ENCODE assay signal across 8 mouse cellular contexts in the genomic region with DNA sequence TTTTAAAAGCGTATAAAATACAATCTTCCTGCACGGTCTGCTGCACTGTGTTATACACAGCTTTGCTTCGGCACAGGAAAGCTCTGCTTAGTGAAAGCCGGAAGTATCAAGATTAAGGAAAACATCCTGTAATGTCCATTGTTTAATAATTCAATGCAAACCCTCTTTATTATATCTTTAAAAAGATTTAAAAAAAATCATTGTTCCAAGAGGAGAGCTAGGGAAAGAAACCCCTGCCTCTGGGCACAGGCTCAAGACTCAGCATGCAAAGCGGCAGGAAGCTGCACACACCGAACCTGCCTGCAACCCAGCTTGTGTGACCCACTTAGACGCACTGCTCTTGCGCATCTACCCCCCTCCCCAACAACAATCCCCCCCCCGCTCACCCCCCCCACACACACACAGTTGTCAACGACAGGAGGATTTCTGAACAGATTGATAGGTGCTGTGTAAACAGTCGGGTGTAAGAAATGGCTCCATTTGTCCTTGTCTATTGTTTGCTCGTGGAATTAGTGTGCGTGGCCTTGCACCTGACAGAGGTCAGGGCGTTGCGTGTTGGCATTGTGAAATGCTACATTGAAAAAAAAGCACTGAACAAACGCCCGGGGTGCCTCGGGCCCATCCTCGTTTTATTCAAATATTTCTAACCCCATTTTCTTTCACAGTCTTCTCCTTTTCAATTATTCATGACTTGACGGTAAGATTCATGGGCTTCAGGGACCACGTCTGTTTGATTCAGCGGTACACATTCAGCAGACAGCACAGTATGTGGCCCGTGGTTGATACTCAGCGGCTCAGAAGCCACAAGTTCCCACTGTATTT.
DNase-seq lines count a peak whose midpoint lies in the region; ATAC-seq and TF ChIP-seq lines count a peak whose summit lies in the region.

No protein-coding gene starts in this region.

- TF ChIP-seq POLR2A in brain, embryonic 14.5 days (IDR thresholded peaks at IDR 0.05; ENCODE audit: borderline replicate concordance, extremely low read depth, insufficient read depth, insufficient read length, poor library complexity, severe bottlenecking) = no peak

- intact Hi-C loops in left cerebral cortex, adult 2 months (cut with DNase I) = loop anchor here (5.0 kb wide), 1 partner anchor 74 kb away; the partner anchor contains the start of gene Xpr1
- intact Hi-C loops in left cerebral cortex, postnatal 14 days (cut with DNase I) = no loop called here

- no peak overlapping the region for H3K9ac ChIP-seq in hindbrain, embryonic 12.5 days

- H3K4me1 ChIP-seq in hindbrain, embryonic 12.5 days = peaks cover 26% of the 10 kb centered on the region
- peaks cover 24% of the 10 kb centered on the region for H3K4me1 ChIP-seq in midbrain, embryonic 10.5 days

- peak; percentile 18 to 46 for DNase-seq in adrenal gland, postnatal 36 days
- DNase-seq in adrenal gland, adult 8-10 months = no peak
- peak; percentile 83 for DNase-seq in brain, embryonic 14.5 days (ENCODE audit: low read depth)
- peak; percentile 45 for DNase-seq in midbrain, embryonic 10.5 days (ENCODE audit: low spot score)
- DNase-seq in left cerebral cortex, adult 2 months (ENCODE audit: extremely low spot score in 1 of 2, low spot score in 2 of 2) = no peak
- no peak for DNase-seq in left cerebral cortex, postnatal 14 days (ENCODE audit: low spot score in 2 of 2)

- H3K4me3 ChIP-seq in hindbrain, embryonic 12.5 days = peak overlapping the region; percentile 15; the same call in 1 of the 2 replicates
- peak overlapping the region; percentile 45 for H3K4me3 ChIP-seq in midbrain, embryonic 10.5 days
- H3K4me3 ChIP-seq in left cerebral cortex, adult 2 months = no peak overlapping the region

- no peaks in the 10 kb centered on the region for H3K9me3 ChIP-seq in hindbrain, embryonic 12.5 days (replicated peaks)
- no peaks in the 10 kb centered on the region for H3K9me3 ChIP-seq in midbrain, embryonic 10.5 days (replicated peaks)

- no peak for TF ChIP-seq CTCF in brain, embryonic 14.5 days (IDR thresholded peaks at IDR 0.05; ENCODE audit: borderline replicate concordance, extremely low read depth, insufficient read depth, insufficient read length)
- no peak for TF ChIP-seq CTCF in left cerebral cortex, adult 2 months (IDR thresholded peaks at IDR 0.05)

- peak; percentile 85 for ATAC-seq in hindbrain, embryonic 12.5 days (ENCODE audit: low FRiP score)
- no peak for ATAC-seq in cerebellum, adult (ENCODE audit: insufficient number of reproducible peaks, low FRiP score, low TSS enrichment)

- H3K27ac ChIP-seq in hindbrain, embryonic 12.5 days = peak overlapping the region; percentile 70
- H3K27ac ChIP-seq in midbrain, embryonic 10.5 days (replicated peaks) = peak overlapping the region; percentile 79
- H3K27ac ChIP-seq in left cerebral cortex, adult 2 months = no peak overlapping the region

- WGBS in hindbrain, embryonic 12.5 days = 16% methylated on average over 24 of the region's 24 CpGs
- WGBS in midbrain, embryonic 10.5 days = 28% methylated on average over 24 of the region's 24 CpGs

- 0 out of 2 replicates have a peak, but pooled peaks cover 4% of the 10 kb centered on the region for H3K27me3 ChIP-seq in hindbrain, embryonic 12.5 days
- H3K27me3 ChIP-seq in midbrain, embryonic 10.5 days (ENCODE audit: low read depth, poor library complexity, severe bottlenecking) = peaks cover 35% of the 10 kb centered on the region

- H3K4me2 ChIP-seq in hindbrain, embryonic 12.5 days (replicated peaks) = peak overlapping the region; percentile 48

- H3K36me3 ChIP-seq in hindbrain, embryonic 12.5 days = no peaks in the 10 kb centered on the region
- H3K36me3 ChIP-seq in midbrain, embryonic 10.5 days = no peaks in the 10 kb centered on the region

Comparison
In these comparisons a context has a peak if more than half of its experiments do, and no peak if none do; other contexts are left out.
1. DNase-seq: peak in adrenal gland, postnatal 36 days (2 of 2), brain, embryonic 14.5 days (single experiment) and midbrain, embryonic 10.5 days (single experiment); none in adrenal gland, adult 8-10 months (single experiment), left cerebral cortex, adult 2 months (0 of 2) and left cerebral cortex, postnatal 14 days (0 of 2).